Mouse (Mus musculus) G1E-ER4 (cell line): ENCODE measurements around the gene Rpf1. TPM values are rescaled to one million over a fixed set of nuclear protein-coding genes. Genes with fewer than 3 reads are reported as not detected.

ENCODE experiments used
- GATA1 ChIP-seq: IDR thresholded peaks from one replicate; pipeline ENCODE4 v1.8.0; 2012; ENCODE audit warnings: low read length, inconsistent platforms
- polyA plus RNA-seq: library from polyadenylated mRNA; stranded (reverse); fragments of >175 nt; gene quantifications from 2 replicates; pipeline ENCODE4 v1.2.3, GENCODE M21; 2012

Gene Rpf1
- polyA plus RNA-seq = 30.5 and 47.7 TPM in 2 replicates

DNA sequence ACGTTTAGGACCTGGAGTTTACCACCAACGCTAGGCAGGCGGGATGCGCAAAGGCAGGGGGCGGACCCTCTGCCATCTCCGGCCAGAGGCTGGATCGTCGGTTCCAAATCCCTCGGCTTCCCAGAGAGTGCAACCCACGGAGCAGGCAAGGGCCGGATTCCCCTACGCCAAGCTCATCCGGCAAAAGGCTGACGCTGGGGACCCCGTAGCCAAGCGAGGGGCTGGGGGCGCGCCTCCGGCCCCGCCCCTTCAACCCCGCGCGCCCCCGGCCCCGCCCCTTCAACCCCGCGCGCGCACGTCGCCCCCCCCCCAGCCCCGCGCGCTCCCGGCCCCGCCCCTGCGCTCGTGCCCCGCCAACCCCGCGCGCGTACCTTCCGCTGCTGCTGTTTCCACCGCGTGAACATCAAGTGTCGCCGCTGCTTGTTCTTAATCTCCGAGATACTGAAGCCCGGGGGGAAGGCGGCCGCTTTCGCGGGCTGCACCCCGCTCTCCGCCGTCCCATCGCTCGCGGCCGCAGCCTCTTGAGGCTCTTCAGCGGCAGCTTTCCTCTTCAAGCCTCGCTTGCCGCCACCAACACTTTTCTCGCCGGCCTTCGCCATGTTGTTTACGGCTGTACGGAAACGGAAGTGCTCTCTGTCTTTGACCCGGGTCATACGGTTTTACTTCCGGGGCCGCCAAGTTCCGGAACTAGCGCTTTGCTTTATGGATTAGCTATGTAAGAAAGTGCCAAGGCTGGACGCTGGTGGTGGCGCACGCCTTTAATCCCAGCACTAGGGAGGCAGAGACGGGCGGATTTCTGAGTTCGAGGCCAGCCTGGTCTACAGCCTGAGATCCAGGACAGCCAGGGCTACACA lies at the start of gene Rpf1:
Gene Rpf1 (minus strand): TSS at position 632 of the 854 bp plus-strand sequence.
- no peak for TF ChIP-seq GATA1

GRCm38 (mm10) chr3:146570939-146571338 lies 49.7 kb upstream of the Rpf1 start:
- no peak for TF ChIP-seq GATA1

DNA sequence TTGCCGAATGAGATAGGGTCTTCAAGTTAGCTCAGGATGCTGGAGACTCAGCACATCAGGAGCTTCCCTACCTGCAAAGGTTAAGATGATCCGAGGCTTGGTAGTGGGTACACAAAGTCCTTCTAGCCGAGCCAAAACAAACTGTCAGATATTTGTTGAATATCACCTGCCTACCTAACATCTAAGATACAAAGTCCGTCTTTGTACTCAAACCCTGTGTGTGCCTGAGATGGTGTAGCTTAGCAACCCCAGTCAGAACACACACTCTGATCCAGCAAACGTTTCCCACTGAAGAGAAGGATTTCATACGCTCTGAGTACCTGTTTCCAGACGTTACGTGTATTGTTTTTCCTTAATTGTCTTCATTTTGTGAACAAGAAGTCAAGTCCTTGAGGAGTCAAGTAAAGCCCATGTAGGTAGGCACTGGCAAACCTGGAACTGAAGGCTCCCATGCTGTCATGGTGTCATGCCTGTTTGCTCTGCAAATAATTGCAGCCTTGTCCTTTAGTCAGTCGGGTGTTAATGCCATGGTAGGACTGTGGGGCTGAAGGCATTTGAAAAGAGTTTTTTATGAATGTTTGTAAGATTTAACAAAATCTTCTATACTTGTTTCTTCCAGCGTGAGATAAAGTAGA lies 49.0 kb upstream of the Rpf1 start, which contains the start of gene Uox:
Gene Uox (plus strand): TSS at position 279 of the 635 bp plus-strand sequence.
- TF ChIP-seq GATA1 = no peak

DNA sequence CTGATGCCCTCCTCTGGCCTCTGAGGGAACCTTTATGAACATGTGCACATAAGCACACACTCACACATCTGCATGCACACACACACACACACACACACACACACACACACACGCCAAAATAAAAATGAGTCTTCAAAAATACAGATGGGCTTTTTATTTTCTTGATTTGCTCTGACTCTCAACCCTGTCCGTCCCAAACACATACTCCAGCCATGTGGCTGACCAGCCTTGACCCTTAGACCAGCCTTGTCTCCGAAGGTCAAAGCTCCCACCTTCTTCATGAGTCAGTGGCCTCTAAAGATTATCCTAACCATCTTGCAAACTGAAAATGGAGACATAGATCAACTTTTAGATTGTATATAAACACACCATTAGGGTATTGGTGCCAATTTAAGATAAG lies 48.4 kb upstream of the Rpf1 start:
- TF ChIP-seq GATA1 = no peak

GRCm38 (mm10) chr3:146567884-146568530 lies 46.8 kb upstream of the Rpf1 start:
- TF ChIP-seq GATA1 = no peak

GRCm38 (mm10) chr3:146567366-146567765 lies 46.1 kb upstream of the Rpf1 start:
- no peak for TF ChIP-seq GATA1

DNA sequence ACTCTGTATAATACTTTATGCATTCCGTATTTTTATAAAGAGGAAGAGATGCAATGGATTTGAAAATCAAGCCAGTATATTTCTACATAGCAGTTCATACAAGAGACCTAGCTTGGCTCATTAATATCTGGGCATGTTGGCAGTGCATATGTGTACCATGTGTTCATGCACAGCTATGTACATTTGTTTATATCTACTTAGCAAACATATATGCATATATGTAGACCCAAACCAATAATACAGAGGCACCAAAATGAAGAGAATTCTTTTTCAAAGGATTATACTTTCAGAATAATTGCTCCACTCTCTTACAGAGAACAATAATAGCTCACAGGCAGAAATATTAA lies 43.8 kb upstream of the Rpf1 start:
- no peak for TF ChIP-seq GATA1

- TF ChIP-seq GATA1 = no peak
Measured at GRCm38 (mm10) chr3:146564268-146565064, 43.2 kb upstream of the Rpf1 start.

DNA sequence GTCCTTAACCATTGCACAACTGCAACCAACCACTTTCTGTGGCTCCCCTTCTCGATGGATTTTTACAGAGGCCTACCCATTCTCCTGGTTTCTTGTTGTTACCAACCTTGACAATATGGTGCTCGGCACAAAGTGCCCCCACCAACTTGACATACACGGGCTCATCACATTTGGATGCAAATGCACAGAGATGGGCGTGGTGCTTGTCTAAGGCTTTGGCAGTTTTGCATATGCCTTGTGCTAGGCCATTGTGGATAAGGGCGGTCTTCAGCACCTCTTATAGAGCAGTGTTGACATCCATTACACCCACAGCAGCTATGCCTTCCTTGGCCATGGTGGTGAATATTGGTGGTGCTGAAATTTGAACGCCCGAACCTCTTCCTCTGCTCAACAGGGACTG lies 41.7 kb upstream of the Rpf1 start:
- no peak for TF ChIP-seq GATA1

DNA sequence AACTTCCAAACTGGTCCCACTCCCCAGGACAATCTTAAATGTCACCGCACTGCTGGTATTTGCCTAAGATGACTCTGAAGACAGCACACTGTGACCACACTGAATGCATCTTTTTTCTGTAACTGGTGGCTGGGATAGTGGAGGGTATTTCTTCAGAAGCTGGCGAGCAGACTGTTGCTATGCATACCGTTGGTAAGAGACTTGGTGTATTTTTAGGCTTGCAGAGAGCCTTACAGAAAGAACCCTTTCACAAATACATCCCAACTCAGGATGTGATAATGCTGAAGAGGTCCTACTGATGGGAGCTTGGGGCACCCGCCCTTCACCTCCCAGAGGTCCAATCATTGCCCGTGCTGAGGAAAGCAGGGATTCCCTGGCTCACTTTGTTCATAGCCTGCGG lies 36.3 kb upstream of the Rpf1 start:
- TF ChIP-seq GATA1 = no peak

DNA sequence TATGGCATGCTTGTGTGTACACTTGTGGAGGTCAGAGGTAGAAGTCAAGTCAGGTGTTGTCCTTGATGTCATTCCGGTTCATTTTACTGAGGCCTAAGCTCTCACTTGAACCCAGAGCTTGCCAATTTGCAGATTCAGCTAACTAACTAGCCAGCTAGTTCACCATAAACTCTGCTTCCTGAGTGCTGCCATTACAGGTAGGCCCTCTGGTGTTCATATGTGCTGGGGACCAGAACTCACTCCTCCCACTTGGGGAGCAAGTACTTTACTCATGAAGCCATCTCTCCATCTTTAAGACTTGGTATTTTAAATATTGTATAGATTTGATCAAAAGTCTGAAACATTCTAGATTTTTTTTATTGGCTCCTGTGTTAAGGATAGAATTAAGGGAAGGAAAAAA lies 35.3 kb upstream of the Rpf1 start:
- no peak for TF ChIP-seq GATA1

GRCm38 (mm10) chr3:146554816-146555215 lies 33.6 kb upstream of the Rpf1 start:
- no peak for TF ChIP-seq GATA1

GRCm38 (mm10) chr3:146543632-146544031 lies 22.4 kb upstream of the Rpf1 start:
- no peak for TF ChIP-seq GATA1

GRCm38 (mm10) chr3:146540521-146541273 lies 19.5 kb upstream of the Rpf1 start:
- TF ChIP-seq GATA1 = no peak

GRCm38 (mm10) chr3:146534986-146535385 lies 13.8 kb upstream of the Rpf1 start:
- TF ChIP-seq GATA1 = no peak
